Mouse (Mus musculus) small intestine, adult 2 months (tissue): ENCODE measurements around the gene Atp5g1. TPM values are rescaled to one million over a fixed set of nuclear protein-coding genes. Genes with fewer than 3 reads are reported as not detected.

Experiments used
- H3K27ac ChIP-seq: fragments of 200-500 bp; 2 replicates; pipeline ENCODE4 v1.5.1; 2012; ENCODE audit warnings: low read depth, low read length, control low read depth, inconsistent platforms; ENCODE audit not compliant: insufficient read depth
- H3K27me3 ChIP-seq: fragments of 200-500 bp; 2 replicates; pipeline ENCODE4 v1.6.1; 2012; ENCODE audit warnings: mild to moderate bottlenecking, moderate library complexity, low read length, inconsistent platforms; ENCODE audit not compliant: control insufficient read depth, insufficient read depth
- H3K36me3 ChIP-seq: fragments of 200-500 bp; 2 replicates; pipeline ENCODE4 v1.6.1; 2012; ENCODE audit warnings: mild to moderate bottlenecking, low read length, control low read depth, inconsistent platforms; ENCODE audit not compliant: control insufficient read depth, insufficient read depth
- H3K4me1 ChIP-seq: fragments of 200-500 bp; 2 replicates; pipeline ENCODE4 v1.6.1; 2012; ENCODE audit warnings: low read length, inconsistent platforms, mixed read lengths; ENCODE audit not compliant: control insufficient read depth, insufficient read depth, insufficient read length
- H3K4me3 ChIP-seq: fragments of 200-500 bp; 2 replicates; pipeline ENCODE4 v1.5.1; 2012; ENCODE audit warnings: low read depth, mild to moderate bottlenecking, control low read depth, inconsistent platforms, low read length, moderate library complexity
- CTCF ChIP-seq: fragments of 200-500 bp; IDR thresholded peaks from 2 replicates; pipeline ENCODE4 v1.5.1; 2012; ENCODE audit warnings: low read depth, mild to moderate bottlenecking, control low read depth, inconsistent platforms, low read length, moderate library complexity, mixed read lengths; ENCODE audit not compliant: insufficient replicate concordance, insufficient read length; ENCODE audit errors: extremely low read depth
- POLR2A ChIP-seq: fragments of 200-500 bp; IDR thresholded peaks from 2 replicates; pipeline ENCODE4 v1.6.1; 2012; ENCODE audit warnings: low read depth, mild to moderate bottlenecking, control low read depth, inconsistent platforms, low read length, moderate library complexity
- WGBS: fragments of 180-500 bp; shearing (Covaris S2); methylation state at CpG from one replicate; pipeline ENCODE4 v1.1.7; 2018; 5-methylcytosine and 5-hydroxymethylcytosine counted together
- polyA plus RNA-seq: library from polyadenylated mRNA; depleted of rRNA; stranded (reverse); fragments of >200 nt; gene quantifications from 2 replicates; pipeline ENCODE4 v1.2.3, GENCODE M21; 2012

Gene Atp5g1
- polyA plus RNA-seq, 1 experiment = 1,031 TPM

- TF ChIP-seq CTCF (no peak), POLR2A (no peak)
- Histone ChIP-seq H3K36me3 (peaks cover 16% of the 10 kb centered on the region), H3K4me3 (no peak overlapping the region), H3K27ac (no peak overlapping the region), H3K27me3 (no peaks in the 10 kb centered on the region), H3K4me1 (peaks cover 4% of the 10 kb centered on the region; the same call in 1 of the 2 replicates)
- WGBS = 88% methylated on average over 1 of the region's 1 CpGs
These were observed 4.5 kb downstream of the Atp5g1 start for GRCm38 (mm10) chr11:96071013-96071412.

- 94% methylated on average over 7 of the region's 7 CpGs for WGBS
- H3K27ac ChIP-seq = no peak overlapping the region
- TF ChIP-seq POLR2A = no peak
- peaks cover 7% of the 10 kb centered on the region; the same call in 1 of the 2 replicates for H3K4me1 ChIP-seq
- no peaks in the 10 kb centered on the region for H3K27me3 ChIP-seq
- H3K4me3 ChIP-seq = no peak overlapping the region
- peaks cover 16% of the 10 kb centered on the region for H3K36me3 ChIP-seq
These were observed 5.1 kb downstream of the Atp5g1 start for GRCm38 (mm10) chr11:96070353-96070752.

- peaks cover 13% of the 10 kb centered on the region for H3K36me3 ChIP-seq
- TF ChIP-seq CTCF (no peak), POLR2A (no peak)
- H3K4me3 ChIP-seq = no peak overlapping the region
- no peaks in the 10 kb centered on the region for H3K27me3 ChIP-seq
- peaks cover 7% of the 10 kb centered on the region; the same call in 1 of the 2 replicates for H3K4me1 ChIP-seq
- WGBS = 59% methylated on average over 5 of the region's 5 CpGs
- no peak overlapping the region for H3K27ac ChIP-seq
These were observed 7.2 kb downstream of the Atp5g1 start for GRCm38 (mm10) chr11:96068231-96068630.

GRCm38 (mm10) chr11:96065215-96065911 is 10.1 kb downstream of the Atp5g1 start, which contains the start of gene Ube2z:
Gene Ube2z, minus strand, starts transcription at chr11:96065388.
- WGBS = 3% methylated on average over 49 of the region's 50 CpGs
- H3K36me3 ChIP-seq = peaks cover 19% of the 10 kb centered on the region
- no peaks in the 10 kb centered on the region for H3K27me3 ChIP-seq
- H3K27ac ChIP-seq = peak within 1 kb of the TSS; percentile 38
- TF ChIP-seq POLR2A (peak; percentile 94), CTCF (no peak)
- peak within 1 kb of the TSS; percentile 94 for H3K4me3 ChIP-seq
- H3K4me1 ChIP-seq = peaks cover 7% of the 10 kb centered on the region; the same call in 1 of the 2 replicates

GRCm38 (mm10) chr11:96064521-96065214 is 10.8 kb downstream of the Atp5g1 start:
- Histone ChIP-seq H3K27ac (peak overlapping the region; percentile 38; the same call in 1 of the 2 replicates), H3K4me3 (peak overlapping the region; percentile 94), H3K36me3 (peaks cover 20% of the 10 kb centered on the region), H3K4me1 (peaks cover 7% of the 10 kb centered on the region; the same call in 1 of the 2 replicates), H3K27me3 (no peaks in the 10 kb centered on the region)
- WGBS = 2% methylated on average over 48 of the region's 64 CpGs
- no peak for TF ChIP-seq CTCF

GRCm38 (mm10) chr11:96058309-96058708 is 17.2 kb downstream of the Atp5g1 start:
- TF ChIP-seq CTCF (no peak), POLR2A (no peak)
- 73% methylated on average over 4 of the region's 4 CpGs for WGBS

GRCm38 (mm10) chr11:96050854-96051253 is 24.6 kb downstream of the Atp5g1 start:
- WGBS = 91% methylated on average over 3 of the region's 3 CpGs

More at GRCm38 (mm10) chr11:96058309-96058708, 17.2 kb downstream of the Atp5g1 start:
- no peaks in the 10 kb centered on the region for H3K4me1 ChIP-seq
- peaks cover 61% of the 10 kb centered on the region for H3K36me3 ChIP-seq
- H3K4me3 ChIP-seq = no peak overlapping the region
- H3K27me3 ChIP-seq = no peaks in the 10 kb centered on the region
- H3K27ac ChIP-seq = no peak overlapping the region

More at GRCm38 (mm10) chr11:96050854-96051253, 24.6 kb downstream of the Atp5g1 start:
- H3K36me3 ChIP-seq = peaks cover 79% of the 10 kb centered on the region
- H3K4me3 ChIP-seq = no peak overlapping the region
- no peaks in the 10 kb centered on the region for H3K27me3 ChIP-seq
- no peak for TF ChIP-seq CTCF
- no peaks in the 10 kb centered on the region for H3K4me1 ChIP-seq
- H3K27ac ChIP-seq = no peak overlapping the region
